Mouse (Mus musculus): ENCODE data around the gene Mmp2. TPM values are rescaled to one million over a fixed set of nuclear protein-coding genes. Genes with fewer than 3 reads are reported as not detected.
"Not testable (repeated sequence)": the region's sequence is repeated elsewhere in the genome, so short reads cannot be mapped to it uniquely, and the experiment has no call there.

The Mmp2 gene
- total RNA-seq, 1 experiment from 2014 or later: 16.8 TPM

GRCm38 (mm10) chr8:92839161-92839560, 12.1 kb downstream of the Mmp2 start:
- DNase-seq: no peak

- DNase-seq: peak; percentile 37
Measured at GRCm38 (mm10) chr8:92839876-92840275, 12.8 kb downstream of the Mmp2 start.

- no peak for DNase-seq
Measured at GRCm38 (mm10) chr8:92846684-92847083, 19.6 kb downstream of the Mmp2 start.

DNA sequence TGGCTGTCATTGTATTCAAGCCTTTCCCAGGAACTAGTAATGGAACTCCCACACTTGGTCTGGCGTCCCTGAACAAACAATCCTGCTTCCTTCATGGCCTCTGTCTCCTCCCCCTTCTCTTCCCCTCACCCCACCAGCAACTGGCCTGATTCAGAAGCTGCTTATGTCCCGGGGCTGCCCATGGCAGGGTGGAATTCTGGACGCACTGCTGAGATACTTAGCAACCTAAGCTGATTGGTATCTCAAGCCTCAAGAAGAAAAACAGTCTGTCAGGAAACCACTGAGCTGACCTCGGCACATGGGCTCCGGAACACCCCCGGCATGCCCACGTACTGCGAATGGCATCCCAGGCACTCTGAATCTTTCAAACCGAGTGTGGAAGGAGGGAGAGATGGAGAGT, 20.2 kb downstream of the Mmp2 start:
- DNase-seq: peak; percentile 32

- peak; percentile 49 for DNase-seq
Measured at GRCm38 (mm10) chr8:92849261-92849660, 22.2 kb downstream of the Mmp2 start.

GRCm38 (mm10) chr8:92850239-92850638, 23.1 kb downstream of the Mmp2 start:
- DNase-seq: peak; percentile 71

DNA sequence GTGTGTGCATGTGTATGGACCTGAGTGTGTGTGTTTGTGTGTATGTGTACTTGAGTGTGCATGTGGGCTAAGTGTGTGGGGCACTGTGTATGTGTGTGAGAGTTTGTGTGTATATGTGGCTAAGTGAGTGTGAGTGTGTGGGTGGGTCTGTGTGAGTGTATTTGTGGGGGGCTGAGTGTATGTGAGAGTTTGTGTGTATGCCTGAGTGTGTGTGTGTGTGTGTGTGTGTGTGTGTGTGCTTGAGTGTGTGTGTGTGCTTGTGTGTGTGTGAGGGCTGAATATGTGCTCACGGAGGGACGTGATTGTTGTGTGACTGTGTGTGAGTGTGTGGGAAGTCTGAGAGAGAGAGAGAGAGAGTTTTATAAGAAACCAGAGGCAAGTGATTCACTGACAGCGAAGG, 24.3 kb downstream of the Mmp2 start:
- no peak for DNase-seq

GRCm38 (mm10) chr8:92853188-92853983, 26.3 kb downstream of the Mmp2 start:
- DNase-seq: no peak

DNA sequence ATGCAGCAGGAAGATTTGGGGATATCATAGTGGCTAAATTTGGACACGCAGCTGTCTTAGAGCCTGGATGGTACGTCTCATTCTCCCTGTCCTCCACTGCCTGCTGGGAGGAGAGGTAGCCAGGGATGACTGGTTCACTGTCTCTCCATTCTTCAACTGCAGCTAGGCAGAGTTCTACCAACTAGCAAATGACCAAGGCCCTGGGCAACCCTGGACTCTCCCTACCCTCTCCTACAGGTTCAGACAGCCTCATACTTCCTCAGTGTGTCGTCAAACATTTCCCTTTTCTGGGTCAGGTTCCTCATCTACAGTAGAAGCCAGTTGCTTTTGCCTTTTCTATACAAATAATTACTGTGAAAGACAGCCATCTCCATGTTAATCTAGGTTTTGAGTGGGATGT, 27.6 kb downstream of the Mmp2 start:
- DNase-seq: no peak

- DNase-seq: peak; percentile 83
Measured at GRCm38 (mm10) chr8:92855171-92855894, 28.2 kb downstream of the Mmp2 start, which contains the start of gene Lpcat2. TSS of gene Lpcat2 (plus strand) at chr8:92855339.

- no peak for DNase-seq
Measured at GRCm38 (mm10) chr8:92856273-92856986, 29.3 kb downstream of the Mmp2 start.

GRCm38 (mm10) chr8:92858475-92859182, 31.5 kb downstream of the Mmp2 start:
- no peak for DNase-seq

DNA sequence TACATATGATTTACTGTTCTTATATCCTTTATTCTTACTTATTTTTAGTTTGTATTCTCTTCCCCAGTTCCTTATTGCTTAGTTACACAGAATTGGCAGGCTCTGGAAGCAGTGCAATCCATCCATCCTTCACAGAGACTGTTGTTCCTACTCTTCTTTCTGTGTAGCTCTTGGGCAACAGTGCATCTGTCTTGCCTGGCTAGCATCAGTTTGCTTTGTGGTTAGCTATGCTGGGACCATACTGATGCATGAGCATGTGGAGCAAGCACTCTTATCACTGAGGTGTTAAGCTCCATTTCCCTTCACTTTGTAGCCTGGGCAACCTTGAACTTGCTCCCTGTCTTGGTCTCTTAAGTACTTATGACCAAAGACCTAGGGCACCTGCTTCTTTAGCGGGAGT, 34.9 kb downstream of the Mmp2 start:
- DNase-seq: no peak

GRCm38 (mm10) chr8:92870281-92870680, 43.2 kb downstream of the Mmp2 start:
- no peak for DNase-seq

GRCm38 (mm10) chr8:92872063-92872759, 45.1 kb downstream of the Mmp2 start:
- DNase-seq: no peak

DNA sequence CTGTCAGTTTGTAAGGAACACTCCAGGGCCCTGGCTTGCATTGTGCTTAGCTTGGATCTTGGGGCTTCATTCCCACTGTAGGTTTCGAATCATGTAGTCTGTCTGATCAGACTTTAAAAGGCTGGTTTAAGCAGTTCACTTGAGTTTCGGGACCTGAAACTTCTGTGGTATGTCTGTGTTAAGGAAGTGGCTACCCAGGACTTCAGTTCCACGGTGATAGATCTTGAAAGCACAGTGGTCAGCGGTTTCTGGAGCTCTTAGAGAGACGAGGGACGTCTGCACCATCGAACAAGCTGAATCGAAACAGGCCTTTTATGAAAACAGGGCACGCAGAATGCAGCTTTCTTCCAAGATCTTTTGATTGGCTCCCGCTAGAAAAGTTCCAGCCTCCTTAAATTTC, 48.7 kb downstream of the Mmp2 start:
- no peak for DNase-seq

- DNase-seq: no peak
Measured at GRCm38 (mm10) chr8:92881247-92881646, 54.2 kb downstream of the Mmp2 start.

GRCm38 (mm10) chr8:92883771-92884170, 56.7 kb downstream of the Mmp2 start:
- DNase-seq: no peak

DNA sequence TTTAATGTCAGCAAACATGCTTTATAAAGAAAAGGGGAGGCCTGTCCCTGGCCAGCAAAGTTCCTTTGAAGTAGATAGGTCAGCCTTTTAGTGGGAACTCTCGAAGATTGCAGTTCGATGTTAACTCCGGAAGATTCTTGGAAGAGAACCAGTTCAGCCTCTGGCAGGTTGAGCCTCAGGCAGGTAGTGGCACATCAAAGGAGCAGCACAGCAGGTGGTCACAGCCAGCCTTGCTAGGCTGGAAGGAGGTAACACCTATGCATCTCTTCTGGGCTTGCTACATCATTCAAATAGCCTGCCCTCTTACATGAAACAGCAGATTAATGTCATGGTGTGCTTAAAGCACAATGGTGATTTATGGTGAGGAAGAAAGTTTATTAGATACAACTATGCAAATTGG, 65.1 kb downstream of the Mmp2 start:
- DNase-seq: not testable (repeated sequence)

DNA sequence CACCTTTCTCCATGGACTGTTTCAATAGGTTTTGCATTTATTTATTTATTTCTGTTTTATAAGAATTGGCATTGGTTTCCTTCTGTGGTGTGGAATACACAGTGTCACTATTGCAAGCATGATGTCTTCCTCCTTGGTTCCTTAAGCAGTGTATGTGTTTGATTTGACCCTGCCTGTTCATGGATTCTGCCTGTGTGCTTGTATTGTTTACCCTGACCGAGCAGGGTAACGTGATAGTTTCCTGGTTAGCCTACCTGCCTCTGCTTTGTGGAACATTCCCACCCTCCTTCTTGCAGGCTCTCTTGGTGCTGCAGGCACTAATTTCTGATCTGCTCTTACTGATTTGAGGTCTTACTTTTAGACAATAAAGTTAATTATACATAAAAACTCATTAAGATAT, 66.8 kb downstream of the Mmp2 start:
- no peak for DNase-seq

DNA sequence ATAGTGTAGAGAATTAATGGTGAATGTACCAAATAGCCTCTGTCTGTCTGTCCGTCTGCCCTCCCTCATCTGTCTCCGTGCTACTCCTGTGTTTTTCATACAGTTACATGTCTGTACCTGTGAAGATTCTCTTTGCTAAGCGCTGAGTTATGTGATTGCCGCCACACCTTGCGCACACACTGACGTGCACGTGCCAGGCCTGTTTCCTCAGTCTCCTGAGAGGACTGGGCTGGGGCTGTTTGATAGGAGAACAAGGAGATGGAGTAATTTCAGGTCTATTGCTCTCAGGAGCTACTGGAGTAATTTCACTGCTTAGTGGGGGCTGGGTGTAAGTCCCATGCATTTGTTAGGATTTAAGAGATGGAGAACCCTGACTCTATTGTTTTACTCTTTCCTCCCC, 68.0 kb downstream of the Mmp2 start:
- DNase-seq: no peak

DNA sequence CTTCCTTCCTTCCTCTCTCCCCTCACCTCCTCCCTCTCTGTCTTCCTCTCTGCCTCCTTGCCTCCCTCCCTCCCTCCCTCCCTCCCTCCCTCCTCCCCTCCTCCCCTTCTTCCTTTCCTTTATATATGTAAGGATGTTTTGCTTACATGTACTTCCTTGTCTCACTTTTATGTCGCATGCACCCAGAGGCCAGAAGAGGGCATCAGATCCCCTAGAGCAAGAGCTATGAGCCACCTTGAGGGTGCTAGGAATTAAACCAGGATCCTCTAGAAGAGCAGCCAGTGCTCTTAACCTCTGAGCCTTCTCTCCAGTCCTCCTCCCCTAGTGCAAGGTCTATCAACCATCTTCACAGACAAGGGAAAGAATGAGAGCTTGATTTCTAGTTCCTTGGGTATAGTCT, 69.0 kb downstream of the Mmp2 start:
- DNase-seq: no peak

Data from adrenal gland, postnatal 25 days (tissue).